Mouse (Mus musculus): Measurements from ENCODE around the gene Ptprz1.
A peak's percentile ranks its signal among the peaks of the same experiment; 100 is the strongest.

The Ptprz1 gene

DNA sequence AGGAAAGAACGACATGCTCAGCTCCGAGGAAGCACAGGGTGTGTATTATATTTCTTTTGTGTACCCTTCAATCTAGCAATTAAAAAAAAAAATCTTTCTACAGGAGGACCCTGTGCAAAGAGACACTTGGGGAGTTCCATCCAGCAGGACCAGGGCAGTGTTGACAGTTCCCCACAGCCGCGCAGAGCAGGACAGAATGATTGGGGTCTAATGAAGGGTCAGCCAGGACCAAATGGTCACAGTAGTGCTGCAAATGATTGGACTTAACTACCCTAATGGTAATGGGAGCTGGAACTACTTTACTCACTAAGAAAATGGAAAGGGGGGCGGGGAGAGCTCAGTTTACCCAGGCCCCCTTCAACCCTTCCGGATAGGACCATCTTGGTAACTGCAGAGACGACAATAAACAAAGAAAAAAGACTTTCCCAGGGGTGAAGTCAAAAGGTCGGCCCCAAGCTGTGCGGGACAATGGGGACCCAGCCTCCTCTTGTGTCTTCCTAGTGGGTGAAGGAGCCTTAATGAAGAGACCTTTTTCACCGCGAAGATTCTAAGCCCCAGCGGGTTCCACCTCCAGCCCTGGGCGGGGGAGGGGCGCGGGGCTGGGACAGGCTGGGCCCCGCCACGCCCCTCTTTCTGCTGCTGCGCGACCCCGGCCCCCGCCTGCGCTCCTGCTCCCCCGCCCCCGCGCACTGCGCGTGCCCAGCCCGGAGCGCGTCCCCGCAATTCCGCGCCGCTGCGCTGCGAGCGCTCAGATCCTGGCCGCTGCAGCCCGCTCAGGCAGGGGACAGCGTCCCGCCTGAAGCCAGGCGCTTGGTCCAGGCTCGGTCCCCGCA is at the start of gene Ptprz1:
Ptprz1 (plus strand) TSS at position 722 of the 833 bp plus-strand sequence.
- no peak for DNase-seq

DNA sequence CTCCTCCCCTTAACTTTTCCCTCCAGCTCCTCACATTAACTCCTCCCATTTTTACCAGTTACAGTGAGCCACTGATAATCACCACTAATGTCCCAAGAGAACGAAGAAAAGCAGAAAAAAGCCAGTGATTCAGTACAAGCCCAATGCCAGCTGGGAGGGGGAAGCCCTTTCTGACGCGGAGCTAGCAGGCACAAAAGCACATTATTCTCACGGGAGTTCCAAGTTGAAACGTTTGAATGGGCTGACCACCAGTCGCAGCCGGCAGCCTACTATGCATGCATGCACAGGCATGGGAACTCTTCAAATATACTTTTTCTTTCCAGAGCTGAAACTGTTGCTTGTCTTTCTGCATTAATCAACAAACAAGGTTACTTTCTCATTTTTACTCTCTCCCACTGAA is 41.7 kb upstream of the Ptprz1 start:
- no peak for DNase-seq

- no peak for DNase-seq
These were observed 41.0 kb upstream of the Ptprz1 start for GRCm38 (mm10) chr6:22834100-22834970.

- no peak for DNase-seq
These were observed 576 bp downstream of the Ptprz1 start for GRCm38 (mm10) chr6:22875614-22876541.

DNA sequence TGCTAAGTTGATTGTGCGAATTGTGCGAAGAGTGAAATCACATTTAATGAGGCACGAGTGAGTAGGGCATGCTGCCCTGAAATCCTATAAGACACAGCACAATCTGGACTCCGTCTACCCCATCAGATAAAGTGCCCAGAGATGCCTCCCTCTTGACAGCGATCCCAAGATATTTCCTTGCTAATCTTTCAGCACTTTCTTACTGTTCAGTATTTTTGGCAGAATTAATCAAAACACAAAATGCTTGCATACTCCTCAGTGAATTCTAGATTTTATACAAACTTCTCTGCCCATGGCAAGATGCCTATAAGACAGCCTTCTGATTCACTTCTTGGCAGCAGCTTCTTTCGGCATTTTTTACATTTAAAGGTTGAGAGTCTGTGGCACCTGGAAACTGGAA is 12.7 kb downstream of the Ptprz1 start:
- DNase-seq = no peak

DNA sequence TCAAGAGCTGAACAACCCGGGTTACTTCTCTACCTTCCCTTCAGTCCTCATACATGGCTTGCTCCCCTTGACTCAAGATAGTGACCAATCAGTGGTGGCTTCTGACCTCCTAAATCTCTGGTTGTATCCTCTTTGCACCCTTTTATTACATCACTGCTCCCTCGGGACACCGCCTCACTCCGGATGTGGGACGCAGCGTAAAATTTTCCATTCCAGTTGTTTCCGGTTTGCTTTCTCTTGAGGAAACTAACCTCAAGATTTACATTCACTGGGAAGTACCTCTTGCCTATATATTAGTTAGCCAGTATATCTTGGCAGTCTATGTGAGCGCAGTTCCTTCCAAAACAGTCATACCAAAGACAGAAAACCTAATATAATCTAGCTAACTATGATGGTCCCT is 14.0 kb downstream of the Ptprz1 start:
- DNase-seq = no peak

DNA sequence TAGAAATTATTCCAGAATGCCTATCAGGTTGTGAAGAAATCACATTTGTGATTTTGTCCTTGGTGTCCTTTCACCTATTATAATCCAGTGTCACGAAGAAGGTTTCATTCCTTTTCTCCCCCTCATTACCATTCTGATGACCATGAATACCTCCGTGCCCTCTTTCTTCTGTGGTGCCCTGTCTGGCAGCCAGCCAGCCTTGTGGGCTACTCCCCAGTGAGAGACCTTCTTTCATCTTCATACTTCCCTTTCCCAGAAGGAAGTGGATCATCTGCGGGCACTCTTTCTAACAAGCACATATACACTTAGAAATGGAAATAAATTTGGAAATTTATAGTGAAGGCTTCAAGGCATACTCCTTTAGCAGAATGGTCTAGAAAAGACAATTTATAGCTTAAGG is 26.7 kb downstream of the Ptprz1 start:
- no peak for DNase-seq

DNA sequence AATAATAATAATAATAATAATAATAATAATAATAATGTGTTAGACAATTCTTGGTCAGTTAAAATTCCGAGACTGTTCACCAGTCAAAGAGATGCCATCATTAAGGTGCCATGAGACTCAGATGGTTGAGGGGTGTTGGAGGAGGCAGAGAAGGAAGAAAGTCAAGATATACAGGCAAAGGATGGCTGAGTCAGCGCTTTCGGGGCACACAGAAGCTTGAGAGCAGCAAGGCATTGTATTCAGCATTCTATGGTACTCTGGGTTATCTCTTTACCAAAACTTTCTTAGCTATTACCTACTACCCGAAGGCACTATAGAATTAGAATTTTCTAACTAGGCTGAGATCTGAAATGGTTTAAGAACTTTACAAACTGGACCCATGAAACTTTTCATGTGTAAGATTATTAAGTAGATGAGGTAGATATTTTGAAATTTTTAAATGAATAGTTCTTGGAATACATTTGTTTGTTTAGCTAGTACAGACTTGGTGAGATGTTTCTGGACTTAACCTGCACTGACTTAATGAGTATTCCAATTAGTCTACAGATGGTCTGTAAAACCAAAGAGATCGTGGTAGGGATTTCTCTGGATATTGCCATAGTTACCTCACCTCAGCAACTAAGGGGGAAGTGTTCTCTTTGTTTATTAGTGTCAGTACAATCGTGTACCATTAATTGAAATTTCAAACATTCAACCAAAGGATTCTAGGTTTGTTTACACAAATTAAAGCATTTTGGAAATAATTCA is 33.4 kb downstream of the Ptprz1 start:
- no peak for DNase-seq

- DNase-seq = no peak
These were observed 34.1 kb downstream of the Ptprz1 start for GRCm38 (mm10) chr6:22909257-22909907.

DNA sequence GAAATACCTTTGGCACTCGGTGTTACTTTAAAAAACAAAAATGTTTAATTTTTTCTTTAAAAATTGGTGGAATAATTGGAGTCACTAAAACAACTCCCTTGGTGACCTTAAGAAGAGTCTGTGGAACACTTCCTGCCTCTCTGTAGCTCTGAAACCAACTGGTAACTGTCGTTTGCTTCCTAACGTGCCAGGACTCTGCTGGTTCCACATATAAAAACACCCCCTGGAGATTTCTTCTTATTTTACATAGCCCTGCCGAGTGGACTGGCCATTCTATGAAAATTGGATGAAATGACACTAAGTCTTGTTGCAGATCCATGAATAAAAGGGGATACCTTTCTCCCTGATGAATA is 34.6 kb downstream of the Ptprz1 start:
- no peak for DNase-seq

GRCm38 (mm10) chr6:22922880-22923279 is 47.6 kb downstream of the Ptprz1 start:
- DNase-seq = no peak

DNA sequence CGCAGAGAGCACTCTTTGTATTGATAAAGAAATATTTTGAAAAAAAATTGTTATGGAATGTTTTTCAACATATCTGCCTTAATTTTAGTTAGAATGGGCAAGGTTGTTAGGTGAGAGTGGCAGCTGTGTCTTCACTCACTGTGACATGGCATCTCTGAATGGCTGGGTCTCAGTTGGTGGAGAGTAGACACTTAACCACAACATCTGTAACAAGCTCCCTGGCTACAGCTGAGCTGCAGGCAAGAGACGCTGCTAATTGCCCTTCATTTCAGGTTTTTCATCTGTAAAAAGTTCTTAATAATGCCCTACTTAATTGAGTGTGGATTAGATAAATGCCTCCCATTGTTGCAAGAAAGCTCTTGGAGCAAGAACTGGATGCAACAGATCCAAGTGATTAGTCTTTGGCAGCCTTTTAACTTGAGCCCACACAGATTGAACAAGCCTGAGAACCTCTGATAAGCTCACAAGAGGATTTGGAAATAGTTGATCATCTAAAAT is 57.5 kb downstream of the Ptprz1 start:
- no peak for DNase-seq

DNA sequence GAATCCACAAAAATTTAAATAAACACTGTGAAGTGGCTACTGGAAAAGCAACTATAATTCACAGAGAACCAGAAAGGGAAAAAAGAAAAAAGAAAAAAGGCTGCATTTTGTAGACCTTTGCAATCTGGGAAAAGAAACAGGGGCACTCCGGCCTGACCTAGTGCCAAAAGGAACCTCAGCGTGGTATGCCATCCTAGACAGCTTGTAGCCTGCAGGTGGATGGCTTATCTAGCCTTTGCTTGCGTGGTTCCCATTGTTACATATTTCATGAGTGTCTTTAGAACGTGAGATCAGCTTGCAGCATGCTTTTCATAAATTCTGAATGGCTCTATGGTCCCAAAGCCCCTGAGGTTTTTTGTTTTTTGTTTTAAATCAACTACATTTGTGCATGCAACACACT is 61.8 kb downstream of the Ptprz1 start:
- DNase-seq = no peak

DNA sequence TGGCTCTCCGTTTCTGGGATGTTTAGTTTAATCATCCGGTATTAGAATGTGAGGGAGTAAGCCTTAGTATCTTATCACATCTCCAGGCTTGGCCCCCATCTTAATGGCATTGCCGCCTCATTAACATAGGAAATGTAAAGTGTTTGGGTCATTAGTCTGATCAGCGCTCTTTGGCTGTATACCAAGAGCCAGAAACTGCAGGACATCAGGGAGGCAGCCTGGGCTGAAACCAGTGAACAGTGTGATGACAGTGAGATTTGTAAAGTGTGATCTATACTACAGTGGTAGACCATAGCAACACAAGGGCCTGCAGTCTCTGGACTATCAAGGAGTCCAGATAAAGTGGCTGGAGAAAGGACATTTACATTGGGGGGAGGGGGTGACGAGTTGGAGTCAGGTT is 62.2 kb downstream of the Ptprz1 start:
- no peak for DNase-seq

GRCm38 (mm10) chr6:22944191-22944590 is 68.9 kb downstream of the Ptprz1 start:
- DNase-seq = no peak

DNA sequence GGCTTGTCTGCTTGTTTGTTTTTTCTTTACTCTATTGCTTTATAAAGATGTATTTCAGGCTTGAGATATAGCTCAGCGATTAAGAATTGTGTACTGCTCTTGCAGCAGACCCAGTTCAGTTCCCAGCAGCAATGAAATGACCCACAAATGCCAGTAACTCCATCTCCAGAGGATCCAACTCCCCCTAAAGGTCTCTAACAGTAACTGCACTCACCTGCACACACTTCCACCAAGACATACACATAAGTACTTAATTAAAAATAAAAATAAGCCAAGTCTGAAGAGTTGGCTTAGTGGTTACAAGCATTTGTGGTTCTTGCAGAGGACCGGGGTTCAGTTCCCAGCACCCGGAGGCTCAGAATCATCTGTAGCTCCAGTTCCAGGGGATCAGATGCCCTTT is 88.1 kb downstream of the Ptprz1 start:
- no peak for DNase-seq

GRCm38 (mm10) chr6:22968073-22968472 is 92.8 kb downstream of the Ptprz1 start:
- DNase-seq = no peak

DNA sequence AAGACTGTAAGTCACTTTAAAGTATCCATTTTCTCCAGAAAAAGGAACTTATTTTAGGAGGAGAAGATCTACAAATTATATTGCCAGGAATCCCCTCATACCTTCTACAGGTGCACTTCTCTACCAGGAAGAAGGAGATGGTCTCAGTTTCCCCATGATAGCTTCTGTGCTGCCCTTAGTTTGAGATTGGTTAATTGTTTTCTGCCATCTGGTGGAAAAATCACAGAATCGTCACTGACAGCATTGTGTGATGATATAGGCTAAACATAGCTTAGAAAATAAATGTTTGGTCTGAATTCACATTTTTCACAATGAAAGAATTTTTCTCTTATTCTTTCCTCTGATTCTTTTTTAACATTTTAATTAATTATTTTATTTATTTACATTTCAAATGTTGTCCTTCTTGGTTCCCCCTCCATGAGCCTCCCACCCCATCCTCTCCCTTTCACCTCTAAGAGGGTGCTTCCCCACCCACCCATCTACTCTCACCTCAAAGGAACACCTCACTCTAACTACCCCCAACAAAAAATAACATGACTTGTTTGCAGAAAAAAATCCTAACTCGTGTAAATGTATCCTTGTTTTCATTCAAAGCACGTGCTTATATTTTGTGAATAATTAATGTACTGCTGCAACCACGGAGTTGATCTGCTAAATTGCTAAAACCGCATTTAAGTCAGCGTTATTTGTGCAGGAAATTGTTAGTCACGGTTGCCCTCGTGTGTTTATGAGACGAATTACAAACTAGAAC is 108.6 kb downstream of the Ptprz1 start:
- peak; percentile 6 for DNase-seq

DNA sequence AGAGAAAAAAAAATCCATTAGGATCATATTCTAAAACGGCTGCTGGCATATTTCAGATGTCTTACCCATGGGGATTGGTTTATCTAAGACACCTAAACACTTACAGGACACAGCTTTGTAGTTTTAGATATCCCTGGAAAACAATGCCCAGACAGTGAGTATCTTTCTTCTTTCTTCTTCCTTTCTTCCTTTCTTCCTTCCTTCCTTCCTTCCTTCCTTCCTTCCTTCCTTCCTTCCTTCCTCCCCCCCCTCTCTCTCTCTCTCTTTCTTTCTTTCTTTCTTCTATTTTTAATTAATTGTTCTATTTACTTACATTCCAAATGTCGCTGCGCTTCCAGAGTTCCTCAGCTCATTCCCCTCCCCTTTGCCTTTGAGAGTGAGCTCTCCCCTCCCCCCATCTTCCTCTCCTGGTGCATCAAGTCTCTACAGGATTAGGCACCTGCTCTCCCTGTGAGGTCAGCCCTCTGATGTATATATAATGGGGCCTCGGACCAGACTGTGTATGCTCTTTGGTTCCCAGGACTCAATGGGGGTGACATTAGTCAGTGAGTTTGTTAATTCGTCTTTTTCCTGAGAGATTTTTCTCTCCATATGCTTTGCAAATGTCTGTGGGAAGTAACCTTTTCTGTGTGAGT is 109.3 kb downstream of the Ptprz1 start:
- no peak for DNase-seq

GRCm38 (mm10) chr6:23003152-23003551 is 127.8 kb downstream of the Ptprz1 start:
- peak; percentile 3 for DNase-seq

Measured in kidney, adult 9 months (tissue).